Mouse (Mus musculus) hindbrain, postnatal 0 days (tissue): ENCODE data around the gene H2afv. TPM values are rescaled to one million over a fixed set of nuclear protein-coding genes. Genes with fewer than 3 reads are reported as not detected.
A peak's percentile ranks its signal among the peaks of the same experiment; 100 is the strongest.

Experiments
- ATAC-seq: fragments of 200-750 bp; cut with Nextera tagmentation; 2 replicates; pipeline ENCODE4 v1.8.0; 2017; ENCODE audit warnings: mild to moderate bottlenecking, moderate TSS enrichment, moderate library complexity
- DNase-seq: peaks from one replicate; pipeline ENCODE4 v3.0.0-alpha.2; 2015; ENCODE audit warnings: low spot score
- H3K27ac ChIP-seq: fragments of 300-500 bp; sonication (generic); 2 replicates; pipeline ENCODE4 v1.5.1; 2014; ENCODE audit warnings: mild to moderate bottlenecking
- H3K27me3 ChIP-seq: fragments of 300-500 bp; sonication (generic); 2 replicates; pipeline ENCODE4 v1.6.1; 2014; ENCODE audit warnings: low read length, mixed read lengths; ENCODE audit not compliant: insufficient read depth
- H3K36me3 ChIP-seq: fragments of 300-500 bp; sonication (generic); 2 replicates; pipeline ENCODE4 v1.6.1; 2014; ENCODE audit warnings: low read length, mixed read lengths; ENCODE audit not compliant: insufficient read depth
- H3K4me1 ChIP-seq: fragments of 300-500 bp; sonication (generic); 2 replicates; pipeline ENCODE4 v1.6.1; 2014; ENCODE audit warnings: antibody characterized with exemption, low read length, mixed read lengths; ENCODE audit not compliant: insufficient read depth
- H3K4me2 ChIP-seq: fragments of 300-500 bp; sonication (generic); 2 replicates; pipeline ENCODE4 v1.6.1; 2014; ENCODE audit warnings: low read depth, mild to moderate bottlenecking, low read length, moderate library complexity, mixed read lengths
- H3K4me3 ChIP-seq: fragments of 300-500 bp; sonication (generic); 2 replicates; pipeline ENCODE4 v1.5.1; 2014; ENCODE audit warnings: low read length
- H3K9ac ChIP-seq: fragments of 300-500 bp; sonication (generic); replicated peaks from 2 replicates; pipeline ENCODE4 v1.6.1; 2014; ENCODE audit warnings: mild to moderate bottlenecking, low read length, moderate library complexity, mixed read lengths
- H3K9me3 ChIP-seq: fragments of 300-500 bp; sonication (generic); 2 replicates; pipeline ENCODE4 v1.6.1; 2016; ENCODE audit warnings: low read length, mixed read lengths
- CTCF ChIP-seq: IDR thresholded peaks from 2 replicates; pipeline ENCODE4 v1.5.1; 2016; ENCODE audit warnings: antibody characterized with exemption, control low read depth, low read depth
- WGBS: fragments of 180-500 bp; shearing (Covaris S2); extraction: QIAGEN DNeasy Blood & Tissue Kit; methylation state at CpG from one replicate; pipeline ENCODE4 v1.1.7; 2014; 5-methylcytosine and 5-hydroxymethylcytosine counted together
- polyA plus RNA-seq: library from polyadenylated mRNA; unstranded; fragments of >200 nt; fragmentation: Nextera tagmentation; extraction: Ambion mirVana; gene quantifications from 2 replicates; pipeline ENCODE4 v1.2.1, GENCODE M21; 2015
- total RNA-seq: library from RNA; depleted of rRNA; stranded (reverse); fragments of >200 nt; gene quantifications from 2 replicates; pipeline ENCODE4 v1.2.3, GENCODE M21; 2014

H2afv gene
- total and polyA plus RNA-seq, 2 experiments from 2014 or later: 75.5 to 251 TPM

- H3K4me3 ChIP-seq: no peak overlapping the region
- WGBS: 51% methylated on average over 3 of the region's 3 CpGs
- no peaks in the 10 kb centered on the region for H3K36me3 ChIP-seq
- ATAC-seq: no peak
- DNase-seq: no peak
- H3K27me3 ChIP-seq: no peaks in the 10 kb centered on the region
- H3K4me1 ChIP-seq: peaks cover 14% of the 10 kb centered on the region; the same call in 1 of the 2 replicates
- H3K9me3 ChIP-seq: no peaks in the 10 kb centered on the region
- H3K27ac ChIP-seq: no peak overlapping the region
- TF ChIP-seq CTCF: no peak
- no peak overlapping the region for H3K9ac ChIP-seq
- no peak overlapping the region for H3K4me2 ChIP-seq
Observed at GRCm38 (mm10) chr11:6484244-6484959, 40.2 kb upstream of the H2afv start.

GRCm38 (mm10) chr11:6483103-6483502, 38.9 kb upstream of the H2afv start:
- Histone ChIP-seq H3K27ac (no peak overlapping the region), H3K9me3 (no peaks in the 10 kb centered on the region), H3K27me3 (no peaks in the 10 kb centered on the region), H3K9ac (no peak overlapping the region), H3K4me2 (no peak overlapping the region), H3K4me1 (peaks cover 14% of the 10 kb centered on the region; the same call in 1 of the 2 replicates), H3K4me3 (no peak overlapping the region), H3K36me3 (no peaks in the 10 kb centered on the region)
- ATAC-seq (no peak), DNase-seq (no peak)
- WGBS: 89% methylated on average over 2 of the region's 2 CpGs
- no peak for TF ChIP-seq CTCF

- Histone ChIP-seq H3K27me3 (no peaks in the 10 kb centered on the region), H3K9me3 (no peaks in the 10 kb centered on the region), H3K4me1 (peaks cover 14% of the 10 kb centered on the region; the same call in 1 of the 2 replicates), H3K9ac (no peak overlapping the region), H3K4me3 (no peak overlapping the region), H3K4me2 (no peak overlapping the region), H3K27ac (peak overlapping the region; percentile 65; the same call in 1 of the 2 replicates), H3K36me3 (no peaks in the 10 kb centered on the region)
- DNase-seq (peak; percentile 71), ATAC-seq (peak; percentile 81)
- no peak for TF ChIP-seq CTCF
- 34% methylated on average over 6 of the region's 6 CpGs for WGBS
Observed at GRCm38 (mm10) chr11:6481669-6482185, 37.5 kb upstream of the H2afv start.

GRCm38 (mm10) chr11:6480681-6481405, 36.6 kb upstream of the H2afv start:
- Histone ChIP-seq H3K9me3 (no peaks in the 10 kb centered on the region), H3K4me2 (no peak overlapping the region), H3K36me3 (no peaks in the 10 kb centered on the region), H3K27me3 (no peaks in the 10 kb centered on the region), H3K9ac (no peak overlapping the region), H3K27ac (peak overlapping the region; percentile 65), H3K4me3 (no peak overlapping the region), H3K4me1 (peaks cover 14% of the 10 kb centered on the region; the same call in 1 of the 2 replicates)
- TF ChIP-seq CTCF: no peak
- DNase-seq (no peak), ATAC-seq (no peak)
- 66% methylated on average over 13 of the region's 13 CpGs for WGBS

- ATAC-seq (no peak), DNase-seq (peak; percentile 51)
- 57% methylated on average over 7 of the region's 7 CpGs for WGBS
- Histone ChIP-seq H3K36me3 (no peaks in the 10 kb centered on the region), H3K27ac (peak overlapping the region; percentile 65), H3K4me1 (peaks cover 14% of the 10 kb centered on the region; the same call in 1 of the 2 replicates), H3K4me2 (no peak overlapping the region), H3K27me3 (no peaks in the 10 kb centered on the region), H3K4me3 (no peak overlapping the region), H3K9me3 (no peaks in the 10 kb centered on the region), H3K9ac (no peak overlapping the region)
- TF ChIP-seq CTCF: no peak
Observed at GRCm38 (mm10) chr11:6480191-6480590, 35.9 kb upstream of the H2afv start.

GRCm38 (mm10) chr11:6479231-6479630, 35.0 kb upstream of the H2afv start:
- DNase-seq (no peak), ATAC-seq (no peak)
- H3K9me3 ChIP-seq: no peaks in the 10 kb centered on the region
- WGBS: 69% methylated on average over 2 of the region's 2 CpGs
- H3K4me3 ChIP-seq: no peak overlapping the region
- no peak for TF ChIP-seq CTCF
- H3K4me2 ChIP-seq: no peak overlapping the region
- H3K9ac ChIP-seq: no peak overlapping the region
- no peaks in the 10 kb centered on the region for H3K27me3 ChIP-seq
- H3K27ac ChIP-seq: no peak overlapping the region
- H3K4me1 ChIP-seq: peaks cover 14% of the 10 kb centered on the region; the same call in 1 of the 2 replicates
- no peaks in the 10 kb centered on the region for H3K36me3 ChIP-seq
